Mouse (Mus musculus) gastrocnemius, postnatal 10 days (tissue): ENCODE data around the gene Ssxa1. TPM values are rescaled to one million over a fixed set of nuclear protein-coding genes. Genes with fewer than 3 reads are reported as not detected.
A peak's percentile ranks its signal among the peaks of the same experiment; 100 is the strongest.
"Not testable (repeated sequence)": the region's sequence is repeated elsewhere in the genome, so short reads cannot be mapped to it uniquely, and the experiment has no call there.

Experiments used
- DNase-seq: peaks from one replicate; pipeline ENCODE4 v3.0.0; 2021; ENCODE audit warnings: mixed read lengths
- long read RNA-seq, 2 experiments: library from polyadenylated mRNA; stranded (forward); transcript quantifications; one replicate each; pipeline ENCODE4 v2.0.0; 2021
- total RNA-seq, 2 experiments: library from RNA; stranded (reverse); gene quantifications; 2 replicates each; pipeline ENCODE4 v1.2.3; 2021

Ssxa1 gene
- not detected for total RNA-seq
- long read RNA-seq, experiment 1 = 0 reads
- long read RNA-seq, experiment 2 = 0 reads

GRCm38 (mm10) chrX:21115520-21115919 is at the start of gene Ssxa1:
Gene Ssxa1, plus strand, starts transcription at chrX:21115820.
- no peak for DNase-seq

DNA sequence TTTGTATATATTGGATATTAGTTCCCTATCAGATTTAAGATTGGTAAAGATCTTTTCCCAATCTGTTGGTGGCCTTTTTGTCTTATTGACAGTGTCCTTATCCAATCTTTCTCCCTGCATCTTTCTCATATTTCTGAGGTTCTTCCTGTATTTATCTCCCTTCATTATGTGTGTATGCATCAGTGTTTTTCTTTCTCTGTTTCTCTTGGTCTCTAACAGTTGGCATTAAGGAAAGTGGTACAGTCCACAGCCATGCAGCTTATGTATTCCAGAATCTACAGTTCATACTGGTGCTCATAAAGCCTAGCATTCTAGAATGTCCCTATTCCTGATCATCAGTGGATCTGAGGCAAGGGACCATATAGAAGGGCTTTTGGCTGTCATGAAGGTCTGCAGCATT is 47.5 kb upstream of the Ssxa1 start, which contains the start of gene Spaca5:
TSS of gene Spaca5 (plus strand) at position 301 of the 400 bp plus-strand sequence.
- no peak for DNase-seq

DNA sequence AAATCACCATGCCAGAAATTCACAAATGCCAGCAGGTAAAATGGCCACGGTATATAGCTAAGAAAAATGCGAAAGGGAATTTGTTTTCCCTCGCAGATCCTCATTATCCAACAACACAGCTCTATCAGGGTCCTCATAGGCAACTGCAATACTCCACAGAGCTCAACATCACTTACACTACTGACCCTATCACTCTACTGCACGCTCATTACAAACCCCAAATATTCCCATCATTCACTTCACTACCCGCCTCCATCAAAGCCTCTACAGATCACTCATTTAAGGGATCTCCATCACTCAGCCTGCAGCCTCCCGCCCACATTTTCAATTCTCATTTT is 27.0 kb upstream of the Ssxa1 start:
- DNase-seq = no peak

DNA sequence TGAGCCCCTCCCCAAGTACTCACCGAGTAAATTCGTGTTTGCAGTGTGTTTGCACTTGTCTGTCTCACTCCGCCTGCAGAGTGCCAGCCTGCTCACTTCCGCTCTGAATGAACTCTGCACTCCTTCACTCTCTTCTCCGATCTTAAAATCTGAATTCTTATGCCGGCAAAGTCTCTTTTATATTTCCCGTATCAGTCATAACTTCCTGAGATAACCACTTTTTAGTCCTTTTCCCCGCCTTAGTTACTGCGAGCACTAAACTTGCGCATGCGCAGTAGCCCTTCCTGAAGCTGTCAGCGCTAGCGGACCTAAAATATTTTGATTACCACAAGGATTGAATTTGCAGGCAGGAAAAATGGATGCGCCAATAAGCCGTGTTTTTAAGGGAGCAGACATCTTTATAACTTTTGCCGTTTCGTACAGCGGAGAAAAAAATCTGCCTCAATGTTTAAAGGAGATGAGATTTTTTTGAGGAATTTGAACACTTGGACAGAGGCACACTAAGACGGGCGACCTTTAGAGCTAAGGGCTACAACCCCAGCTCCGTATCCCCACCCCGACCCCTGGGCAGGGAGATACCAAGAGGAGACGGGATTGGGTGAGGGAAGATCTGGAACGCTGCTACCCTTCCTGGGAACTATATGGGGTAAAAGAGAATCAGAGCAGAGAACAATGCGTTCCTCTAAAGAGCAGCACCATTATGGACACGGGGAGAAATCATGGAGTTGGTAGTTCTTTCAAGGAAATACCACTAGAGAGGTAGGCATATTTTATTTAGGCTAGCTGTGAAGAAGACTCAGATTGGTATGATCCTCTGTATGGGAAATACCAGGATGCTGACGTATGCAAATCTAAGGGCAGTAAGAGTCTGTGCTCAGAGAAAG is 26.4 kb upstream of the Ssxa1 start, which contains the start of gene Zfp300:
TSS of gene Zfp300 (minus strand) at position 545 of the 884 bp plus-strand sequence.
- DNase-seq = peak; percentile 59

DNA sequence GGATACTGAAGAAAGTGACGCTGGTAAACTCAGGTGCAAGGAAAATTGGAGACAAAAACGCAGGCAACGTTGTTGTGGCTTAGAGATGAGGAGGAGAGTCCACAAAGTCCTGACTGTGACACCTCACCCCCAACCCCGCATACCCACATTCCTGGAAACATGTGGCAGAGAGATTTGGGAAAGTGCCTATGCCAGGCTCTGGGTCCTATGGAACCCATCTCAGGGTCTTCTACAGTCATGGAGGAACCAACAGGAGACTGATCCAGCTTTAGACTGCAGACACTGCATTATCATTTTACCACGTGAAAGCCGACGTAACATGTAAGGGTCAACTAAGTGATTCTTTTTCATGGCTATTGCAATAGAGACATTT is 25.8 kb upstream of the Ssxa1 start:
- DNase-seq = no peak

DNA sequence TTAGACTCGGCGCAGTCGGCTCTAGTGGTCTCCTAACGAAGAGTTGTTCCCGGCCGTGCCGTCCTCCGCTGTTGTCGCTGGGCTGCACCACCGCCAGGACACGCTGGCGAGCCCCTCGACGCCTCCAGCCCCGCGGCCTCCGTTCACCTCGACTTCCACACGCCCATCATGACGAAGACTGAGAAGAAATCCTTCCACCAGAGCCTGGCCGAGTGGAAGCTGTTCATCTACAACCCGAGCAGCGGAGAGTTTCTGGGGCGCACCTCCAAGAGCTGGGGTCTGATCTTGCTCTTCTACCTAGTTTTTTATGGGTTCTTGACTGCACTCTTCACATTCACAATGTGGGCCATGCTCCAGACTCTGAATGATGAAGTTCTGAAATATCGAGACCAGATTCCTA is 31.1 kb downstream of the Ssxa1 start:
- not testable (repeated sequence) for DNase-seq

Other genes starting within 250 kb of the Ssxa1 start
- gene Timp1, start 245.7 kb upstream of the Ssxa1 start, total RNA-seq = 10 to 100 TPM in 1 of 2 experiments, 1 to 10 TPM in 1; 7.9 to 22.1 TPM
- 1 to 10 TPM in 1 of 2 experiments, under 1 TPM in 1; 0.56 to 1.1 TPM for gene Syn1, start 194.8 kb upstream of the Ssxa1 start, total RNA-seq
- 1 to 10 TPM; 6.7 to 8.6 TPM for gene Cfp, start 184.3 kb upstream of the Ssxa1 start, total RNA-seq
- gene Elk1, start 165.2 kb upstream of the Ssxa1 start, total RNA-seq = 1 to 10 TPM; 8.8 to 9.9 TPM
- 10 to 100 TPM; 25.1 to 25.5 TPM for gene Uxt, start 153.8 kb upstream of the Ssxa1 start, total RNA-seq
- 1 to 10 TPM; 2.8 to 4.4 TPM for gene Zfp182, start 53.5 kb upstream of the Ssxa1 start, total RNA-seq
- gene Spaca5, start 47.4 kb upstream of the Ssxa1 start, total RNA-seq = not detected
- gene Zfp300, start 26.3 kb upstream of the Ssxa1 start, total RNA-seq = under 1 TPM; 0.94 to 0.99 TPM
- gene Gm21876, start 59.8 kb downstream of the Ssxa1 start, total RNA-seq = not detected